Mouse (Mus musculus) stomach, postnatal 0 days (tissue): ENCODE measurements around the gene Glcci1. TPM values are rescaled to one million over a fixed set of nuclear protein-coding genes. Genes with fewer than 3 reads are reported as not detected.

Experiments used
- ATAC-seq: fragments of 200-750 bp; cut with Nextera tagmentation; 2 replicates; pipeline ENCODE4 v1.8.0; 2017; ENCODE audit not compliant: low FRiP score, low TSS enrichment
- DNase-seq: peaks from one replicate; pipeline ENCODE4 v3.0.0-alpha.2; 2016; ENCODE audit warnings: low spot score
- H3K27ac ChIP-seq: fragments of 300-500 bp; sonication (generic); replicated peaks from 2 replicates; pipeline ENCODE4 v1.5.1; 2014; ENCODE audit warnings: mild to moderate bottlenecking, control low read depth
- H3K27me3 ChIP-seq: fragments of 300-500 bp; sonication (generic); 2 replicates; pipeline ENCODE4 v1.6.1; 2014; ENCODE audit warnings: low read length; ENCODE audit not compliant: control insufficient read depth, insufficient read depth
- H3K36me3 ChIP-seq: fragments of 300-500 bp; sonication (generic); 2 replicates; pipeline ENCODE4 v1.6.1; 2014; ENCODE audit warnings: low read length, mixed read lengths; ENCODE audit not compliant: control insufficient read depth, insufficient read depth
- H3K4me1 ChIP-seq: fragments of 300-500 bp; sonication (generic); replicated peaks from 2 replicates; pipeline ENCODE4 v1.6.1; 2014; ENCODE audit warnings: antibody characterized with exemption; ENCODE audit not compliant: control insufficient read depth, insufficient read depth
- H3K4me2 ChIP-seq: fragments of 300-500 bp; sonication (generic); replicated peaks from 2 replicates; pipeline ENCODE4 v1.6.1; 2014; ENCODE audit warnings: low read depth, mild to moderate bottlenecking, control low read depth, moderate library complexity
- H3K4me3 ChIP-seq: fragments of 300-500 bp; sonication (generic); 2 replicates; pipeline ENCODE4 v1.5.1; 2014; ENCODE audit warnings: low read depth, low read length, control low read depth
- H3K9ac ChIP-seq: fragments of 300-500 bp; sonication (generic); 2 replicates; pipeline ENCODE4 v1.6.1; 2014; ENCODE audit warnings: mild to moderate bottlenecking, low read length, control low read depth, mixed read lengths
- H3K9me3 ChIP-seq: fragments of 300-500 bp; sonication (generic); 2 replicates; pipeline ENCODE4 v1.6.1; 2016; ENCODE audit warnings: low read length; ENCODE audit not compliant: control insufficient read depth
- CTCF ChIP-seq: IDR thresholded peaks from 2 replicates; pipeline ENCODE4 v1.5.1; 2016; ENCODE audit warnings: antibody characterized with exemption, low read depth, mild to moderate bottlenecking, moderate library complexity
- EP300 ChIP-seq: optimal IDR thresholded peaks from 2 replicates; pipeline ENCODE3; 2016; ENCODE audit warnings: antibody characterized with exemption
- WGBS: fragments of 180-500 bp; shearing (Covaris S2); extraction: QIAGEN DNeasy Blood & Tissue Kit; methylation state at CpG from one replicate; pipeline ENCODE4 v1.1.7; 2014; 5-methylcytosine and 5-hydroxymethylcytosine counted together
- polyA plus RNA-seq: library from polyadenylated mRNA; unstranded; fragments of >200 nt; fragmentation: Nextera tagmentation; extraction: Ambion mirVana; gene quantifications from 2 replicates; pipeline ENCODE4 v1.2.1, GENCODE M21; 2015

Glcci1 gene
- polyA plus RNA-seq, result 4.0 and 4.1 TPM in 2 replicates

DNA sequence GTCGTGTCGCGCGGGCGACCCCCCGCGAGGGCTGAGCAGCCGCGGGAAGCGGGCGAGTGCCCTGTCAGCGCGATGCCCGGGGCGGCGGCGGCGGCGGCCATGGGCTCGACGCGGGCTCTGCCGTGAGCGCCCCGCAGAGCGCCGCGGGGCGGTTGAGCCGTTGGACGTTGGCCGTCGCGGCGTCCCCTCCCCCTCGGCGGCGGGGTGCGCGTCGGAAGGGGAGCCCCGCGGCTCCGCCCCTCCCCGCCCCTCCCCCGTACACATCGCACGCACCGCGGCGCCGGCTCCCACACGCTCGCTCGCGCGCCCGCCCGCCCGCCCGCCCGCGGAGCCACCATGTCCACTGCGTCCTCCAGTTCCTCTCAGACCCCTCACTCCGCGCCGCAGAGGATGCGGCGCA lies at the start of gene Glcci1:
TSS of gene Glcci1 (plus strand) at position 50 of the 400 bp plus-strand sequence.
- Histone ChIP-seq H3K27ac (peak within 1 kb of the TSS; percentile 99), H3K27me3 (no peaks in the 10 kb centered on the region), H3K36me3 (no peaks in the 10 kb centered on the region), H3K9me3 (no peaks in the 10 kb centered on the region), H3K4me2 (peak within 1 kb of the TSS; percentile 76), H3K4me3 (peak within 1 kb of the TSS; percentile 89), H3K9ac (peak within 1 kb of the TSS; percentile 91), H3K4me1 (no peaks in the 10 kb centered on the region)
- ATAC-seq (peak; percentile 78), DNase-seq (peak; percentile 85)
- 0% methylated on average over 5 of the region's 69 CpGs for WGBS
- TF ChIP-seq CTCF (no peak), EP300 (no peak)

DNA sequence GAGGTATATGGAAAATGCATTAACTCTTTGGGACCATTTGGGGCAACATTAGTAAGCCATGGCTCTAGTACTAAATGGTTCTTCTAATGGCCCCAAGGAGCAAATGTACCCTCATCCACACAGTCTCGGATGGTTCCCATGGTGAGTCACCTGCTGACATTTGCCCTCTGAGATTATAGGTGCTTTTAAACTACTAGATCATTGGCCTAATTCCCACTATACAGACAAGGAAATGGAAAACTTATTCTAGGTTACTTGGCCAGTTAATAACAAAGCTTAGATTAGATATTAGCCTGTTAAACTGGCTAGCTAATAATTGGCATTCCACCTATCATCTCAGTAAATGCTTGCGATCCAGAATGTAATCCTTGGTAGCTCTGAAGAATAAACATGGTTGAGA lies 47.0 kb upstream of the Glcci1 start:
- ATAC-seq (peak; percentile 61; the same call in 1 of the 2 replicates), DNase-seq (no peak)
- TF ChIP-seq CTCF, result no peak
- no peaks in the 10 kb centered on the region for H3K36me3 ChIP-seq
- H3K4me2 ChIP-seq, result no peak overlapping the region
- H3K9ac ChIP-seq, result no peak overlapping the region
- H3K4me3 ChIP-seq, result no peak overlapping the region
- H3K9me3 ChIP-seq, result no peaks in the 10 kb centered on the region
- 54% methylated on average over 2 of the region's 2 CpGs for WGBS
- H3K4me1 ChIP-seq, result no peaks in the 10 kb centered on the region; the same call in 1 of the 2 replicates
- H3K27ac ChIP-seq, result no peak overlapping the region
- no peaks in the 10 kb centered on the region for H3K27me3 ChIP-seq

DNA sequence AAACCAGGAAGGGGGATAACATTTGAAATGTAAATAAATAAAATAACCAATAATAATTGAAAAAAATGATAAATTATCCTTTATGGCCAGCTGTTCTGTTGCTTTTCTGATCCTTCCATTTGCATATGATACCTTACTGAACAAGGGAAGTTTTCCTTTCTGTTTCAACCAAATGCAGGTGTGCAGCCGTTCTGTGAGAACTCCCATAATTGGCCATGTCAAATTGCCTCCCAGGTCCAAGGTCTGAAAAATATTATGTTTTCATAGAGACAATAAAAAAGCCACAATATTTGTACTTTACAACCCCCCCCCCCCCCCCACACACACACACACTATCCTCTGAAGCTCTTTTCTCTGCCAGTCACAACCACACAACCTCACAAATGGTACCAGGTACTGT lies 44.0 kb upstream of the Glcci1 start:
- peaks cover 2% of the 10 kb centered on the region; the same call in 1 of the 2 replicates for H3K4me1 ChIP-seq
- no peak overlapping the region for H3K4me3 ChIP-seq
- TF ChIP-seq CTCF (no peak), EP300 (no peak)
- ATAC-seq (no peak), DNase-seq (no peak)
- H3K27me3 ChIP-seq, result no peaks in the 10 kb centered on the region
- no peak overlapping the region for H3K4me2 ChIP-seq
- H3K9me3 ChIP-seq, result no peaks in the 10 kb centered on the region
- no peaks in the 10 kb centered on the region for H3K36me3 ChIP-seq
- no peak overlapping the region for H3K27ac ChIP-seq
- 86% methylated on average over 1 of the region's 1 CpGs for WGBS
- no peak overlapping the region for H3K9ac ChIP-seq

DNA sequence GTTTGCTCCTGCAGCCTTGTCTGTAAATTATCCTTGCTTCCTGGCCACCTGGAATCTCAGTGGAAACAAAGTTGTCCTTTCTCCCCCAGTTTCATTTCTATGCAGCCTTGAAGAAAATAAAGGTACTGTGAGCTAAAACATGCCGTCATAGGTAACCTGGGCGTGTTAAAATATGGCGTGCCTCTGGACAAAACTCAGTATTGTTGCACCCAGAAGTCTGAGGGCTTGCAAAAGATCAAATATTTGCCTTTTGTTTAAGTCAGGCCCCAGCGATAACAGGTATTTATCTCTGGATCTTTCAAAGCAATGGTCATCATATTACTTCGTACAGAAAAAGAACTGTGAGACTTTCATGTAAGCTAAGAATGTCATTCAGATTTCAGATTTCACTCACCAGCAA lies 43.4 kb upstream of the Glcci1 start:
- DNase-seq (no peak), ATAC-seq (no peak)

DNA sequence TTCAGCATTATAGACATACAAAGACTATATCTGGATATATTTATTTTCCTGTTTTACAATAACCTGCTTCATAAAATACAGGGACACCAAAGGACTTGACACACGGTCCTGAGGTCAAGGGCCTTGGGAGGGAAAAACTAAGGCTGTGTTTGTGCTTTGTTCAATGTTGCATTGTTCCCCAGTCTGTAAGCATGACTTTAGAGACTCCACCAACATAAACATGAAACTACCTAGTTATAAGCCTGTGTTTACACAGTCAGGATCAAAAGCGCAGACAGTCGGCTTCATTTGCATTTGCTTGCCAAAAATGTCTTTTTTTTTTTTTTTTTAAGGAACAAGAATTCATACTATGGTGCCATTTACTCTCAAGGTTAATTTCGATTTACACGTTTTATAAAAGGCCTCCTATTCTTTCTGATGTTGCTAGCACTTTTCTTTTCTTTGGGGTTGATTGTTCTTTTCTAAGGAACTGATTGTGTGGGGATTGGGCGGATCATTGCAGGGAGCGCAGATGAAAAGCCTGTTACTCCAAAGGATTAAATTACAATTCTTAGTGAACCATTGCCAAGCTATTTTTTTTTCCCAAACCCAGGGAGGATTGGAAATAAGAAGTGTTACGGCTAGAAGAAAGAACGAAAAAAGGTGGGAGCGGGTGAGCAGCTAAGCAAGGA lies 41.6 kb upstream of the Glcci1 start:
- no peak overlapping the region for H3K27ac ChIP-seq
- H3K4me3 ChIP-seq, result no peak overlapping the region
- no peak overlapping the region for H3K9ac ChIP-seq
- DNase-seq, result no peak
- 57% methylated on average over 10 of the region's 10 CpGs for WGBS
- H3K4me1 ChIP-seq, result peaks cover 2% of the 10 kb centered on the region; the same call in 1 of the 2 replicates
- H3K36me3 ChIP-seq, result no peaks in the 10 kb centered on the region
- H3K4me2 ChIP-seq, result no peak overlapping the region
- no peaks in the 10 kb centered on the region for H3K27me3 ChIP-seq
- H3K9me3 ChIP-seq, result no peaks in the 10 kb centered on the region
- TF ChIP-seq EP300, result no peak
- no peak for TF ChIP-seq CTCF
- no peak for ATAC-seq

More for the DNA sequence above, 43.4 kb upstream of the Glcci1 start:
- Histone ChIP-seq H3K27ac (no peak overlapping the region), H3K9me3 (no peaks in the 10 kb centered on the region), H3K4me2 (no peak overlapping the region), H3K27me3 (no peaks in the 10 kb centered on the region), H3K9ac (no peak overlapping the region), H3K4me3 (no peak overlapping the region), H3K4me1 (peaks cover 2% of the 10 kb centered on the region; the same call in 1 of the 2 replicates), H3K36me3 (no peaks in the 10 kb centered on the region)
- TF ChIP-seq CTCF (no peak), EP300 (no peak)
- WGBS, result 56% methylated on average over 5 of the region's 5 CpGs

DNA sequence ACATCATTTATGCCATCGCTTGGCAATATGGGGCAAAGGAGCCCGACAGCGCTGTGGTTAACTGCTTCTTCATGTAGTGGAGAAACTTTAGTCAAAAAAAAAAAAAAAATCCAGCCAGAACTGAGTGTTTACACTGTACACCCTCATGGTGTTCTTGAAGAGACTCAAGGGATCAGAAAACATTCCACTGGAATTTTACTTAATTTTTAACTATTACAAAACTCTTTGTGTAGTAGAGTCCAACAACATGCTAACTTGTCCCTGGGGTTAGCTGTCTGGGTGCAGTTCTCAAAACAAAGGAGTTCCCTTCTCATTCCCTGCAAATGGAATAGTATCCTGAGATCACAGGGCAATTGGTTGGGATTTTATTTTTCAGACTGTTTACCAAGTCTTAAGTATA lies 39.5 kb upstream of the Glcci1 start:
- H3K27me3 ChIP-seq, result no peaks in the 10 kb centered on the region
- DNase-seq (no peak), ATAC-seq (no peak)
- H3K4me3 ChIP-seq, result no peak overlapping the region
- H3K9me3 ChIP-seq, result no peaks in the 10 kb centered on the region
- H3K4me1 ChIP-seq, result peaks cover 2% of the 10 kb centered on the region; the same call in 1 of the 2 replicates
- H3K9ac ChIP-seq, result no peak overlapping the region
- WGBS, result 79% methylated on average over 3 of the region's 3 CpGs
- no peak overlapping the region for H3K27ac ChIP-seq
- no peaks in the 10 kb centered on the region for H3K36me3 ChIP-seq
- H3K4me2 ChIP-seq, result no peak overlapping the region
- no peak for TF ChIP-seq EP300
- no peak for TF ChIP-seq CTCF
